Mouse (Mus musculus) ES-Bruce4 (cell line): ENCODE results near the gene Stk36. TPM values are rescaled to one million over a fixed set of nuclear protein-coding genes. Genes with fewer than 3 reads are reported as not detected.

Experiments used
- H3K27ac ChIP-seq: 2 replicates; pipeline ENCODE4 v1.5.1; 2012; ENCODE audit warnings: low read length, inconsistent platforms; ENCODE audit not compliant: insufficient read depth
- H3K27me3 ChIP-seq: 2 replicates; pipeline ENCODE4 v1.6.1; 2012; ENCODE audit warnings: mild to moderate bottlenecking, low read length, inconsistent platforms; ENCODE audit not compliant: control insufficient read depth, poor library complexity, insufficient read depth, severe bottlenecking
- H3K36me3 ChIP-seq: 2 replicates; pipeline ENCODE4 v1.6.1; 2012; ENCODE audit warnings: inconsistent platforms, mild to moderate bottlenecking, low read length, moderate library complexity; ENCODE audit not compliant: control insufficient read depth, poor library complexity, insufficient read depth, severe bottlenecking
- H3K4me1 ChIP-seq: one replicate; pipeline ENCODE4 v1.8.1; 2011; ENCODE audit warnings: low read length; ENCODE audit not compliant: control insufficient read depth, insufficient read depth
- H3K4me3 ChIP-seq: 2 replicates; pipeline ENCODE4 v1.5.1; 2011; ENCODE audit warnings: low read depth, mild to moderate bottlenecking, low read length
- H3K9ac ChIP-seq: 2 replicates; pipeline ENCODE4 v1.6.1; 2012; ENCODE audit warnings: low read depth, mild to moderate bottlenecking, inconsistent platforms; ENCODE audit not compliant: poor library complexity, severe bottlenecking
- H3K9me3 ChIP-seq: replicated peaks from 2 replicates; pipeline ENCODE4 v1.6.1; 2012; ENCODE audit warnings: mild to moderate bottlenecking, low read length, inconsistent platforms; ENCODE audit not compliant: control insufficient read depth, poor library complexity, insufficient read depth, severe bottlenecking
- CTCF ChIP-seq: IDR thresholded peaks from one replicate; pipeline ENCODE4 v1.8.1; 2011; ENCODE audit warnings: low read depth, low read length
- EP300 ChIP-seq: IDR thresholded peaks from 2 replicates; pipeline ENCODE4 v1.6.1; 2011; ENCODE audit warnings: low read depth, low read length; ENCODE audit not compliant: insufficient read depth
- POLR2A ChIP-seq: IDR thresholded peaks from one replicate; pipeline ENCODE4 v1.8.1; 2011; ENCODE audit warnings: low read length; ENCODE audit not compliant: insufficient read depth
- polyA plus RNA-seq: library from polyadenylated mRNA; stranded (reverse); fragments of >200 nt; gene quantifications from 2 replicates; pipeline ENCODE4 v1.2.4, GENCODE M21; 2011; ENCODE audit warnings: low read depth; ENCODE audit not compliant: missing spikeins, insufficient read depth, insufficient read length

Stk36 gene
- polyA plus RNA-seq, result 4.8 and 6.2 TPM in 2 replicates

DNA sequence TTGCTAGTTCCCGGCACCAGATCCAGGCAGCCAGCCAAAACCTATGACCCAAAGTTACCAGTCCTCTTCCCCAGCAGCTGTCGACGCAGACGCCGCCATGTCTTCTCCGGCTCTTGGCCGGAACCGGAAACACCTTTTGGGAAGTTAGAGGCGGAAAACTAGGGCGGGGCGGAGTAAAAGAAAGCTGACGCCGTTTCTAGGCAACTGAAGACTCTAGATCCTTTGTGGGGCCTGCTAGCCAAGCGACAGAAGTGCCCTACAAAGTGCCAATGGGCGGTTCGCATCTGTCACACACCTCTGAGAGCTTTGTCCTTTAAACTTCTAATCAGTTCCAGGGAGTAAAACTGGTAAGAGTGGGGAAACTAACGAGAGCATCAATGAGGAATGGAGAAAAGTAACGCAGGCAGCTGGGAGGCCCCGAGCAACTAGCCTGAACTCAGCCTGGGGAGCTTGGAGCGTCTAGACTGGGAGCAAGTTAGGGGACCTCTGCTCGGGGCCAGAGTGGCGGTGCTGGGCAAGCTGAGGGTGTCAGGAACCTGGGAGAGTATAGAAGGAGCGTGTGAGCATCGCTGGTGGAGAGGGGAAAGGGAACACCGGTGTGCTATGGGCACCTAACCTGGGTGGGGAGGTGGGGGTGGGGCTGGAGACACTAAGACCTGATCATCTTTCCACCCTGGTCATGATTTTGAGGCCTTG, at the start of gene Stk36, which contains the start of gene Rnf25:
Gene Stk36, plus strand, starts transcription at position 179 of the 696 bp plus-strand sequence.
Gene Rnf25, minus strand, starts transcription at position 131 of the 696 bp plus-strand sequence.
- Histone ChIP-seq H3K9me3 (no peaks in the 10 kb centered on the region), H3K4me3 (peak within 1 kb of the TSS; percentile 99), H3K27me3 (no peaks in the 10 kb centered on the region), H3K36me3 (peaks cover 16% of the 10 kb centered on the region), H3K9ac (peak within 1 kb of the TSS; percentile 64), H3K4me1 (no peaks in the 10 kb centered on the region), H3K27ac (no peak within 1 kb of the TSS)
- TF ChIP-seq POLR2A, result peak; percentile 92
- no peak for TF ChIP-seq EP300
- TF ChIP-seq CTCF, result no peak

DNA sequence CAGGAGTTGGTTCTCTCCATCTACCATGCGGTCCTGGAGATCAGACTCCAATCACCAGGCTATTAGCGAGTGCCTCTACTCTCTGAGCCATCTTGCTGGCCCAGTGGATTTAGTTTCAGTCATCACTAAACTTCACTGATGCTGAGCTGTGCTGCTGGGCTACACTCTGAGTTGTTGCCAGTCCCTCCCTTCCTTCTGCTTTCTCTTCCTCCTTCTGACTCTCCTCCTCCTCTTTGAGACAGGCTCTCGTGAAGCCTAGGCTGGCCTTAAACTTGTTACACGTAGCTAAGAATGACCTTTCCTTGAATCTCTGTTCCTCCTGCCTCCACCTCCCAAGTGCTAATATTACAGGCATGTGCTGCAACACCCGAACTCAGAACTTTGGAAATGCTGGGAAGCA, 42.2 kb upstream of the Stk36 start:
- Histone ChIP-seq H3K4me1 (no peaks in the 10 kb centered on the region), H3K27me3 (no peaks in the 10 kb centered on the region), H3K27ac (no peak overlapping the region), H3K9me3 (no peaks in the 10 kb centered on the region), H3K36me3 (no peaks in the 10 kb centered on the region), H3K9ac (no peak overlapping the region), H3K4me3 (no peak overlapping the region)
- TF ChIP-seq EP300, result no peak
- no peak for TF ChIP-seq POLR2A
- TF ChIP-seq CTCF, result no peak

DNA sequence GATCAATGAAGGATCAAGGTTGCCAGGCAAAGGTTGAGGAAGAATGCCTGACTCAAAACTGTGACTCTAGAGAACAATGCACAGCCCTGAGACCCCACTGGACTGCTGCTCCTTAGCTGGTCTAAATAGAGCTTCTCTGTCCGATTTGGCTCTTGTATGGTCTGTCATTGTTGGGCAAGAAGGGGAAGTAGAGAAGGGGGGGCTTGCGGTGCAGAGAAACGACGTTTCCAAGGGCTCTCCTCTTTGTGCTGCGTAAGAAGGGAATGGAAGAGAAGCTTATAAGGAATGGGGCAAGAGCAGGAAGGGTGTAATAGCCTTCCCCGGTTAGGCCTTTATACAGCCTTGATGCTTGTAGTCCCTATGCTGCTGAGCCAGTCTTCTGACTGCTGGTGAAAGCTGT, 35.4 kb upstream of the Stk36 start:
- TF ChIP-seq CTCF, result no peak
- TF ChIP-seq POLR2A, result no peak
- no peak for TF ChIP-seq EP300
- Histone ChIP-seq H3K9me3 (no peaks in the 10 kb centered on the region), H3K36me3 (peaks cover 34% of the 10 kb centered on the region), H3K4me3 (no peak overlapping the region), H3K9ac (no peak overlapping the region), H3K4me1 (no peaks in the 10 kb centered on the region), H3K27ac (no peak overlapping the region), H3K27me3 (no peaks in the 10 kb centered on the region)

- TF ChIP-seq CTCF, result no peak
- TF ChIP-seq EP300, result no peak
- no peak for TF ChIP-seq POLR2A
- no peaks in the 10 kb centered on the region for H3K27me3 ChIP-seq
Measured at GRCm38 (mm10) chr1:74569739-74570719, 31.2 kb upstream of the Stk36 start.

GRCm38 (mm10) chr1:74582621-74583020, 18.6 kb upstream of the Stk36 start:
- H3K9ac ChIP-seq, result no peak overlapping the region
- no peak overlapping the region for H3K4me3 ChIP-seq
- H3K27me3 ChIP-seq, result no peaks in the 10 kb centered on the region
- H3K4me1 ChIP-seq, result no peaks in the 10 kb centered on the region
- H3K36me3 ChIP-seq, result peaks cover 13% of the 10 kb centered on the region
- TF ChIP-seq POLR2A, result no peak
- TF ChIP-seq CTCF, result no peak
- TF ChIP-seq EP300, result no peak
- H3K9me3 ChIP-seq, result no peaks in the 10 kb centered on the region
- H3K27ac ChIP-seq, result no peak overlapping the region

More at GRCm38 (mm10) chr1:74569739-74570719, 31.2 kb upstream of the Stk36 start:
- no peak overlapping the region for H3K4me3 ChIP-seq
- H3K9ac ChIP-seq, result no peak overlapping the region
- no peak overlapping the region for H3K27ac ChIP-seq
- peaks cover 67% of the 10 kb centered on the region for H3K36me3 ChIP-seq
- H3K4me1 ChIP-seq, result no peaks in the 10 kb centered on the region
- no peaks in the 10 kb centered on the region for H3K9me3 ChIP-seq
